Mouse (Mus musculus) heart, adult 2 months (tissue): ENCODE results near the gene Pitpnm3.

Source experiments
- CTCF ChIP-seq: fragments of 200-600 bp; IDR thresholded peaks from 2 replicates; pipeline ENCODE4 v1.8.1; 2022; ENCODE audit warnings: antibody characterized with exemption, mild to moderate bottlenecking, moderate library complexity
- EP300 ChIP-seq: fragments of 200-500 bp; IDR thresholded peaks from 2 replicates; pipeline ENCODE4 v1.6.1; 2011; ENCODE audit warnings: low read depth, low read length, control low read depth; ENCODE audit not compliant: insufficient read depth

DNA sequence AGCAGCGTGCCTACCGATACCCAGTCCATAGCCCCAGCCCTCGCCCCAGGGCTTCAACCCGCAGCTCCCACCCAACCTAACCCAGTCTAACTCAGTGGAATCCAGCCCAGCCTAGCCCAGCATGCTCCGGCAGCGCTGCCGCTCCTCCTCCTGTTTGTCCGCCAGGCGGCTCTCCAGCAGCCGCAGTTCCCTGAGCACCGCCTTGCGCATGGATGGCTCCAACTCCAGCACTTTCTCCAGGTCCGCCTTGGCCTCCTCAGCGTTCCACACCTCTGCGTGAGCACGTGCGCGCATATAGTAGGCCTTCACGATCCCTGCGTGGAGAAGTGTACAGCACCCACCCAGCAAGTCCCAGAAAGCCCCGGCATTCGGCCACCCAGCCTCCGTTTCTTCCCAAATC lies 106.4 kb downstream of the Pitpnm3 start:
- TF ChIP-seq CTCF, result peak; percentile 55
- TF ChIP-seq EP300, result no peak
